Mouse (Mus musculus) forebrain, embryonic 16.5 days (tissue): ENCODE measurements at regions not wholly inside any gene's neighbourhood (a gene's known extent, or its start where the extent isn't known, plus 50 kb on each side); places are given as distances from the start of the nearest gene placed in this dataset.

Experiments used
- ATAC-seq: fragments of 200-750 bp; cut with Nextera tagmentation; 2 replicates; pipeline ENCODE4 v1.8.0; 2017; ENCODE audit warnings: mild to moderate bottlenecking, moderate library complexity
- H3K27ac ChIP-seq: fragments of 300-500 bp; sonication (generic); 2 replicates; pipeline ENCODE4 v1.5.1; 2014; ENCODE audit warnings: low read length, control low read depth
- H3K27me3 ChIP-seq: fragments of 300-500 bp; sonication (generic); replicated peaks from 2 replicates; pipeline ENCODE4 v1.6.1; 2014; ENCODE audit warnings: low read length; ENCODE audit not compliant: control insufficient read depth, insufficient read depth
- H3K36me3 ChIP-seq: fragments of 300-500 bp; sonication (generic); 2 replicates; pipeline ENCODE4 v1.6.1; 2014; ENCODE audit not compliant: control insufficient read depth, insufficient read depth
- H3K4me1 ChIP-seq: fragments of 300-500 bp; sonication (generic); replicated peaks from 2 replicates; pipeline ENCODE4 v1.6.1; 2014; ENCODE audit warnings: low read length; ENCODE audit not compliant: control insufficient read depth, insufficient read depth
- H3K4me2 ChIP-seq: fragments of 300-500 bp; sonication (generic); 2 replicates; pipeline ENCODE4 v1.6.1; 2014; ENCODE audit warnings: mild to moderate bottlenecking, low read length, control low read depth
- H3K4me3 ChIP-seq: fragments of 300-500 bp; sonication (generic); replicated peaks from 2 replicates; pipeline ENCODE4 v1.5.1; 2014; ENCODE audit warnings: mild to moderate bottlenecking, low read length, control low read depth
- H3K9ac ChIP-seq: fragments of 300-500 bp; sonication (generic); replicated peaks from 2 replicates; pipeline ENCODE4 v1.6.1; 2014; ENCODE audit warnings: low read depth, low read length, control low read depth
- H3K9me3 ChIP-seq: fragments of 300-500 bp; sonication (generic); 2 replicates; pipeline ENCODE4 v1.6.1; 2016; ENCODE audit warnings: low read length; ENCODE audit not compliant: control insufficient read depth
- WGBS: fragments of 180-500 bp; shearing (Covaris S2); extraction: QIAGEN DNeasy Blood & Tissue Kit; methylation state at CpG from one replicate; pipeline ENCODE4 v1.1.7; 2014; 5-methylcytosine and 5-hydroxymethylcytosine counted together

DNA sequence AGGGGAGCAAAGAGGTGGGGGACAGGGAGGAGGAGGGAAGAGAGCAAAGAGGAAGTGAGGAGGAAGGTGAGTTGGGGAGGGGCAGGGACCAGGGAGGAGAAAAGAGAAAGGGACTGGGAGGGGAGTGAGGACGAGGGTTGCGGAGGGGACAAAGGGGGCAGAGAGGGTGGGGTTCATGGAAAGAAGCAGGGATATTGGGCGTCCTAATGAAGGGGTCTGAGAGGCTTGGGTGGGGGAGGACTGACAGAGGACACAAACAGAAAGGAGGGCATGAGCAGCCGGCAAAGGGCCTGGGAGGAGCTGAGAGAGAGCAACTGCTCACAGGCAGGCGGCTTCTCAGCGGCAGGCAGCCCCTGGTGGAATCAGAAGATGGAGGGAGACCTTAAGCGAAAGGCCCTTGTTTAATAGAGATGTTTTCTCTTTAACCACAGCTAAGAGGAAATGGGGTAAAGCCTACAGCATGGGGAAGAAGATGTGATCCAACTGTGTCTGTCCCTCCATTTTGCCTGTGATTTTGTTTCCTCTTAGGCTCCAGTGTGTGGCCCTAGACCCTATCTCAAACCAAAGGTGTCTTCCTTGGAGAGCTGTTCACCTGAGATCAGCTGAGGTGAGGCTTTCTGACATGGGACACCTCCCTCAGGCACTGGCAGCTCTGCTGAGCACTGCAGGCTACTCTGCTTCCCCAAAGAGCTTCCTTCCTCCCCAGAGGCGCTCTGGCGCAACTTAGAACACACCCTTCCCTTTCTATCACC lies 203.1 kb downstream of the Pten start:
- Histone ChIP-seq H3K27ac (no peak overlapping the region), H3K9ac (no peak overlapping the region), H3K36me3 (no peaks in the 10 kb centered on the region), H3K9me3 (no peaks in the 10 kb centered on the region), H3K4me3 (no peak overlapping the region), H3K4me1 (peaks cover 5% of the 10 kb centered on the region; the same call in 1 of the 2 replicates), H3K4me2 (no peak overlapping the region), H3K27me3 (no peaks in the 10 kb centered on the region)
- no peak for ATAC-seq
- 62% methylated on average over 9 of the region's 9 CpGs for WGBS

DNA sequence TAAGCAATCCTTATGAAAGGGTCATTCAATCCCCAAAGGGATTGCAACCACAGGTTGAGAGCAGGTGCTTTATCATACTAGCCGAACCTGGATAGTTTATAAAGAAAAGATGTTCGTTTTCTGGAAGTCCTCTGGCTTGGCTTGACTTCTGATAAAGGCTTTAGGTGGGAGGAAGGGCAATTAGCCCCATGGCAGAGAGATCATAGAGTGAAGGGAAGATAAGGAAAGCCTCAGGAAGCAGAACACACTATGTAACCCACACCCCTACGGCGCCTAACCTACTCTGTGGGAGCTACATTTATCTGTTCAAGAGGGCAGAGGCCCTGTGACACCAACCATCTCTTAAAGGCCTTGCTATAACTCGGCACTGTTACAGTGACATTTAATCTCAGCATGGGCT lies 204.2 kb downstream of the Pten start:
- Histone ChIP-seq H3K4me3 (no peak overlapping the region), H3K9ac (no peak overlapping the region), H3K4me2 (no peak overlapping the region), H3K4me1 (peaks cover 5% of the 10 kb centered on the region; the same call in 1 of the 2 replicates), H3K27ac (no peak overlapping the region), H3K9me3 (no peaks in the 10 kb centered on the region), H3K27me3 (no peaks in the 10 kb centered on the region), H3K36me3 (no peaks in the 10 kb centered on the region)
- ATAC-seq, result no peak
- 86% methylated on average over 5 of the region's 5 CpGs for WGBS

DNA sequence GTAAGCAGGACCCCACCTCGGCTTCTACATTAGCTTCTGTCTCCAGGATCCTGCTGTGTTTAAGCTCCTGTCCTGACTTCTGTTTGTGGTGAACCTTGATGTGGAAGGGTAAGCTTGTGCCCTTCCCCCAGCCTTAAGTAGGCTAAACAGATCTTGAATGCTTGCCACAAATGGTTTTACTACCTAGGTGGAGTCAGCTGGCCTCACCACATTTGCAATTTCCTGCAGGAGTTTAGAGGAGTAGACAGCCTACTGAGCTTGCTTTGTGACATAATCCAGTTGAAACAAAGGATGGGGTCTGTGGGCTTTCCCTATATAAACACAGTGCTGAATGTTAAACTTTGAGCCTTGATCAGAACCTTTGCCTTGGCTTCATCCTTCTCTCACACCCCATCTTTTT lies 206.7 kb downstream of the Pten start:
- no peak for ATAC-seq
- Histone ChIP-seq H3K4me2 (no peak overlapping the region), H3K27me3 (no peaks in the 10 kb centered on the region), H3K4me3 (no peak overlapping the region), H3K4me1 (no peaks in the 10 kb centered on the region), H3K27ac (no peak overlapping the region), H3K9me3 (no peaks in the 10 kb centered on the region), H3K36me3 (no peaks in the 10 kb centered on the region), H3K9ac (no peak overlapping the region)
- WGBS, result 50% methylated on average over 1 of the region's 1 CpGs

DNA sequence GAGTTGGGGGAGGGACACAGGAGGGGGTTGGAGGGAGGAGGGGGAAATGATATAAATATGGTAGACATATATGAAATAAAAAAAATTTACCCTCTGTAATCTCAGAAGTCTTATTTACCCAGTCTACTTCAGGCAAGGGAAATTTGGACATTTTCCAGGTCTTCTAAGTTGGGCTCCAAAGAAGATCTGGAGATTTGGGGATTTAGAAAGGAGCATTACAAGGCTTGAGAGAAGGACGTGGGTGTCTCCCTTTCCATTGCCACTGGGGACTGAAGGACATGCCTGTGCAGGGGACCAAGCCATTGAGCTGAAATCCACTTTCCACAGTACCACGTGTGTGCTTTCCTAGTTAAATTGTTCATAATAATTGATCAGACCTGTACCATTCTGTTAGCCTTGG lies 208.2 kb downstream of the Pten start:
- Histone ChIP-seq H3K27me3 (no peaks in the 10 kb centered on the region), H3K4me3 (no peak overlapping the region), H3K9ac (no peak overlapping the region), H3K27ac (no peak overlapping the region), H3K9me3 (no peaks in the 10 kb centered on the region), H3K4me2 (no peak overlapping the region), H3K36me3 (no peaks in the 10 kb centered on the region), H3K4me1 (no peaks in the 10 kb centered on the region)
- 81% methylated on average over 2 of the region's 2 CpGs for WGBS
- no peak for ATAC-seq

DNA sequence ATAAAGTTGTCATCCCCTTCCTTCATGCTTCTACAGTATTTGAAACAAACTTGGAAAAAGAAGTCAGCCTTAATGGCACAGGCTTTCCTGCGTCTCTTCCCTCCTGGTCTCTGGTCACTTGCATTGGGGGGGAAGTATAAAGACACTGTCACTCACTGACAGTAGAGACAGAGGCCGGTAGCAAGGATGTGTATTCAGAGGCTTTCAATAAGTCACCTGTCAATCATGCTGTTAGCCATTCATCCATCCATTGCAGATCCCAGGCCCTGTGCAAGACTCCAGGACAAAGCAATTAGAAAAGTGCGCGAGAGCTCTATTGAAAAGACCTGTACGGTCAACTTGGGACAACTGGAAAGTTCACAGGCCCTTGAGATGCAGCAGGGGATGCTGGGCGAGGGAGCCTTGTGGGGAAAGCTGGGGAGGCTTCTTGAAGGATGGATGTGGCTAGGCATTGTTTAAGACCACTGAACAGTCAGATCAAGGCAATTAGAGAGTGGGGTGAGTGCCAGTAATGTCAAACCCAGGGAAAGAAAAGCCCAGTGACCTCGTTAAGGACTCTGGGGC lies 212.0 kb downstream of the Pten start:
- no peaks in the 10 kb centered on the region for H3K27me3 ChIP-seq
- no peak for ATAC-seq
- no peak overlapping the region for H3K4me2 ChIP-seq

DNA sequence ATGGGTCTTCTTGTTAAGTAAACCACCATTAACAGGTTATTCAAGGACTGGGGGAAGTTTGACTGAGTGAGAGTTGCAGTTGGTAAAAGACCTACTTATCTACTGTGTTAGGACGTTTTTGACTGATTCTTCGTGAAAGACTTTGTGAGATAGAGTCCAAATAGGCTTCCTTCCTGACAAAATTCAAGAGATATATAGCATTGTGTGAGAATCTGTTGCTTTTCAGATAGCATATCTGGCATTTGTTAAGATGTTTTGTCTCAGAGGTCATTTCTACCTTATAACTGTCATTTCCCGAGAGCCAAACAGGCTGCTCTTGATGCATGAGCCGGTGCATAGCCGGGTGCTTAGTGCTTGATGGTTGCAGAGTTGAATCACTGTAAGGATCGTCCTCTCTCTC lies 214.8 kb downstream of the Pten start:
- no peaks in the 10 kb centered on the region for H3K27me3 ChIP-seq
- 91% methylated on average over 6 of the region's 6 CpGs for WGBS
- no peak for ATAC-seq
- H3K9ac ChIP-seq, result no peak overlapping the region
- H3K9me3 ChIP-seq, result no peaks in the 10 kb centered on the region
- H3K27ac ChIP-seq, result no peak overlapping the region
- H3K4me1 ChIP-seq, result no peaks in the 10 kb centered on the region
- no peak overlapping the region for H3K4me2 ChIP-seq
- H3K4me3 ChIP-seq, result no peak overlapping the region
- H3K36me3 ChIP-seq, result no peaks in the 10 kb centered on the region

More for the DNA sequence above, 212.0 kb downstream of the Pten start:
- Histone ChIP-seq H3K36me3 (no peaks in the 10 kb centered on the region), H3K9ac (no peak overlapping the region), H3K4me1 (no peaks in the 10 kb centered on the region), H3K9me3 (no peaks in the 10 kb centered on the region), H3K27ac (no peak overlapping the region), H3K4me3 (no peak overlapping the region)
- 21% methylated on average over 7 of the region's 7 CpGs for WGBS

DNA sequence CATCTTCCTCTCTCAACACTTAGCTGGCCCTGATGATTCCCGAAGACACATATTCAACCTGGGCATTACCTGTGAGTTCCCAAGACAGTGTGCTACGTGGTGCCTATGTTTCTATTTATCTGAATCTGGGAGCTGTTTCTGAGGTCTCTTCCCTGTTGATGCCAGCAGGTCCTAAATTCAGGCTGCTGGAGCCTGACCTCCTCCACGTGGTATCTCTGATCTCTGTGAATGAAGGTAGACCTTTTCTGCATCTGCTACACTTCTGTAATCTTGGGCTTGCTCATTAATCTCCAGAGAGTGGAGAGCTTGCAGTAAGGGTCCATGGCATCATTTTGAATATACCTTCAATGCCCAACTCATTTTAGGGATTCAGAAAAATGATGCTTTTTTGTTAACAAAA lies 215.8 kb downstream of the Pten start:
- Histone ChIP-seq H3K9ac (no peak overlapping the region), H3K4me1 (no peaks in the 10 kb centered on the region), H3K27me3 (no peaks in the 10 kb centered on the region), H3K4me3 (no peak overlapping the region), H3K4me2 (no peak overlapping the region), H3K27ac (no peak overlapping the region), H3K36me3 (no peaks in the 10 kb centered on the region), H3K9me3 (no peaks in the 10 kb centered on the region)
- WGBS, result 84% methylated on average over 3 of the region's 3 CpGs
- ATAC-seq, result no peak

DNA sequence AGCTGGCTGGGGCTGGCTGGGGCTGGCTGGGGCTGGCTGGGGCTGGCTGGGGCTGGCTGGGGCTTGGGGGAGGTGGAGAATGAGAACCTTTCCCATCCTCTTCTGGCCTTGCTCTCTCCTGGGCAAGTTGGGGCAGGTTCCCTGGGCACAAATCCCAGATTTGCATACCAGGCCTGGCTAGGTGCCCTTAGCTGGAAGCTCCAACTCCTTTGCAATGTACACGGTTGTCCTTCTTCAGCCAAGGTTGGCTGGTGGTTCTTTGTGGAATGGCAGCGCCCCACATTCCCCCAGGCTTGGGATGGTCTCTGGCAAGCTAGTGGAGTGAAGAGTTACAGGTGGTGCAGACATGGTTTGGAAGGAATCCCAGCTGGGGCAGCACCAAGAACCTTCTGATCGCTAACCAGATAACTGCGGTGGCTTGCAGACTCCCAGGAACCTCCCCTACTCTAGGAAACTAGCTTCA lies 217.5 kb downstream of the Pten start:
- H3K4me3 ChIP-seq, result no peak overlapping the region
- no peaks in the 10 kb centered on the region for H3K36me3 ChIP-seq
- no peaks in the 10 kb centered on the region for H3K27me3 ChIP-seq
- H3K27ac ChIP-seq, result no peak overlapping the region
- H3K9ac ChIP-seq, result no peak overlapping the region
- no peaks in the 10 kb centered on the region for H3K4me1 ChIP-seq
- WGBS, result 82% methylated on average over 4 of the region's 4 CpGs
- no peak overlapping the region for H3K4me2 ChIP-seq
- H3K9me3 ChIP-seq, result no peaks in the 10 kb centered on the region
- no peak for ATAC-seq

DNA sequence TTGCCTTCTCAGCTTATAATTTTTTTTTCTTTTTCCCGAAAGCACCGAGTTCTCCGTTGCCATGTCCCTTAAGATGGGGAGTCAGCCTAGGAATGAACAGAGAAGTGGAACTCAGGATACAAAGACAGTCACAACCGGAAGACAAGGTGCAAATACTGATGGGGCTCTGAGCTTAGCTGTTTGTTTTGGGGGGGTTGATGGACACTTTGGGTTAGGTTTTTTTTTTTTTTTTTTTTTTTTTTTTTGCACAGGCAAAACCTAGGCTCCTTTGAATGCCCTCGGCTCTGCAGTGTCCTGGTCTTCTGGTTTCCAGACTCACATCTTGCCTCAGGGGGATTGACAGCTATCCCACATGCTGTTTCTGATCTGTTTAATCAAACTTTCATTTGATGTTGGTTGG lies 218.0 kb downstream of the Pten start:
- Histone ChIP-seq H3K4me2 (no peak overlapping the region), H3K4me3 (no peak overlapping the region), H3K36me3 (no peaks in the 10 kb centered on the region), H3K4me1 (no peaks in the 10 kb centered on the region), H3K9me3 (no peaks in the 10 kb centered on the region), H3K27ac (no peak overlapping the region), H3K9ac (no peak overlapping the region), H3K27me3 (no peaks in the 10 kb centered on the region)
- 82% methylated on average over 5 of the region's 5 CpGs for WGBS
- no peak for ATAC-seq
